In genomic region chr11:7063001-7063584, GRCm38 (mm10) we compare ENCODE assay signal across 8 mouse cellular contexts. TPM values are rescaled to one million over a fixed set of nuclear protein-coding genes. Genes with fewer than 3 reads are reported as not detected.
DNase-seq lines count a peak whose midpoint lies in the region; ATAC-seq and TF ChIP-seq lines count a peak whose summit lies in the region.
"Had no signal": no experiment of that assay in that cellular context is flagged by ENCODE, and none has a peak within 500 bp of the region (broad histone marks: within the 10 kb centered on the region; RNA-seq: fewer than 3 reads in every experiment).

Gene Adcy1, plus strand, starts transcription at chr11:7063489.

- WGBS in hindbrain, embryonic 10.5 days: 8% methylated on average over 69 of the region's 69 CpGs
- under 1% methylated on average over 39 of the region's 69 CpGs for WGBS in neural tube, embryonic 14.5 days

- H3K9ac ChIP-seq in neural tube, embryonic 14.5 days (replicated peaks; ENCODE audit: low read depth, low read length): peak within 1 kb of the TSS; percentile 74

- H3K36me3 ChIP-seq in hindbrain, embryonic 10.5 days: no peaks in the 10 kb centered on the region
- H3K36me3 ChIP-seq in neural tube, embryonic 14.5 days (ENCODE audit: control insufficient read depth, insufficient read depth, low read length): no peaks in the 10 kb centered on the region

- intact Hi-C loops in left cerebral cortex, postnatal 4 days (cut with DNase I): loop anchor here (10.0 kb wide), 1 partner anchor 178 kb away; no protein-coding TSS in a partner anchor

- ATAC-seq in neural tube, embryonic 14.5 days (ENCODE audit: low read depth): peak; percentile 61

- H3K4me3 ChIP-seq in cortical plate, adult 2 months (ENCODE audit: insufficient read depth, low read length): peak within 1 kb of the TSS; percentile 93
- peak within 1 kb of the TSS; percentile 67 for H3K4me3 ChIP-seq in hindbrain, embryonic 10.5 days
- H3K4me3 ChIP-seq in neural tube, embryonic 14.5 days (ENCODE audit: low read depth, low read length): peak within 1 kb of the TSS; percentile 70

- H3K27me3 ChIP-seq in hindbrain, embryonic 10.5 days (ENCODE audit: insufficient read depth, poor library complexity, severe bottlenecking): peaks cover 91% of the 10 kb centered on the region
- peaks cover 3% of the 10 kb centered on the region; the same call in 1 of the 2 replicates for H3K27me3 ChIP-seq in neural tube, embryonic 14.5 days (ENCODE audit: control insufficient read depth, insufficient read depth, low read length)

- no peaks in the 10 kb centered on the region for H3K9me3 ChIP-seq in hindbrain, embryonic 10.5 days
- H3K9me3 ChIP-seq in neural tube, embryonic 14.5 days (ENCODE audit: control insufficient read depth, low read length): no peaks in the 10 kb centered on the region

- DNase-seq in right cerebral cortex, adult 18-20 months: peak; percentile 57
- no peak for DNase-seq in right cerebral cortex, adult 2 months (ENCODE audit: low spot score in 2 of 2)
- DNase-seq in hindbrain, embryonic 10.5 days (ENCODE audit: low spot score): peak; percentile 53
- DNase-seq in left cerebral cortex, postnatal 4 days: peak; percentile 62
- DNase-seq in urinary bladder, postnatal 4 days (ENCODE audit: low spot score in 2 of 2): no peak

- TF ChIP-seq POLR2A in cortical plate, adult 2 months (IDR thresholded peaks at IDR 0.05; ENCODE audit: extremely low read depth, insufficient read depth, low read length): 0 out of 2 replicates have a peak, but pooled peaks have one; percentile 32

- TF ChIP-seq CTCF in cortical plate, adult 2 months (IDR thresholded peaks at IDR 0.05; ENCODE audit: extremely low read depth, insufficient read depth, low read length): no peak

- H3K4me2 ChIP-seq in neural tube, embryonic 14.5 days (ENCODE audit: low read depth, low read length): peak within 1 kb of the TSS; percentile 93

- peaks cover 8% of the 10 kb centered on the region; the same call in 1 of the 2 replicates for H3K4me1 ChIP-seq in cortical plate, adult 2 months (ENCODE audit: control insufficient read depth, insufficient read depth, low read length)
- peaks cover 29% of the 10 kb centered on the region for H3K4me1 ChIP-seq in hindbrain, embryonic 10.5 days (replicated peaks)
- H3K4me1 ChIP-seq in neural tube, embryonic 14.5 days (ENCODE audit: control insufficient read depth, insufficient read depth, low read length): peaks cover 12% of the 10 kb centered on the region

- H3K27ac ChIP-seq in cortical plate, adult 2 months (ENCODE audit: insufficient read depth, low read length): peak within 1 kb of the TSS; percentile 97
- H3K27ac ChIP-seq in hindbrain, embryonic 10.5 days: peak within 1 kb of the TSS; percentile 84
- 0 out of 2 replicates have a peak within 1 kb of the TSS, but pooled peaks have one; percentile 12 for H3K27ac ChIP-seq in neural tube, embryonic 14.5 days (ENCODE audit: low read depth, low read length)

RNA-seq across cellular contexts. Expression of gene Adcy1, which starts in this region (rescaled TPM):
- 181 and 217 TPM in 2 replicates for polyA plus RNA-seq in cortical plate, adult 2 months (2012; rRNA removed)
- polyA plus RNA-seq in hindbrain, embryonic 10.5 days (2016; fragmentation: Nextera tagmentation; extraction: Ambion mirVana): 1.1 and 1.4 TPM in 2 replicates
- 100 to 1,000 TPM; 328 to 375 TPM for total RNA-seq in left cerebral cortex, postnatal 4 days (2021)
- polyA plus RNA-seq in neural tube, embryonic 14.5 days (2014; fragmentation: Nextera tagmentation; extraction: Ambion mirVana): 18.1 and 24.2 TPM in 2 replicates
- total RNA-seq: common myeloid progenitor, adult 5-6 weeks had no signal

Comparison
In these comparisons a context has a peak if more than half of its experiments do, and no peak if none do; other contexts are left out.
1. DNase-seq: peak in right cerebral cortex, adult 18-20 months (single experiment), hindbrain, embryonic 10.5 days (single experiment) and left cerebral cortex, postnatal 4 days (single experiment); none in right cerebral cortex, adult 2 months (0 of 2) and urinary bladder, postnatal 4 days (0 of 2).
2. H3K27ac ChIP-seq: peak in every context shown above with its lines; median percentile 97 in cortical plate, adult 2 months; 84 in hindbrain, embryonic 10.5 days; 12 in neural tube, embryonic 14.5 days.
3. Peak in every context shown above with its lines, with median percentiles within 50 percentile points of each other: H3K4me3 ChIP-seq.